Mouse (Mus musculus) A20 (cell line): ENCODE results near the gene Olfr435.
"Not testable (repeated sequence)": the region's sequence is repeated elsewhere in the genome, so short reads cannot be mapped to it uniquely, and the experiment has no call there.

Experiments
- DNase-seq: peaks from one replicate; pipeline ENCODE4 v3.0.0-alpha.2; 2011; ENCODE audit warnings: low read depth, low spot score

Gene Olfr435

GRCm38 (mm10) chr6:43196781-43197180, at the start of gene Olfr435:
TSS of gene Olfr435 (plus strand) at chr6:43197146.
- no peak for DNase-seq

DNA sequence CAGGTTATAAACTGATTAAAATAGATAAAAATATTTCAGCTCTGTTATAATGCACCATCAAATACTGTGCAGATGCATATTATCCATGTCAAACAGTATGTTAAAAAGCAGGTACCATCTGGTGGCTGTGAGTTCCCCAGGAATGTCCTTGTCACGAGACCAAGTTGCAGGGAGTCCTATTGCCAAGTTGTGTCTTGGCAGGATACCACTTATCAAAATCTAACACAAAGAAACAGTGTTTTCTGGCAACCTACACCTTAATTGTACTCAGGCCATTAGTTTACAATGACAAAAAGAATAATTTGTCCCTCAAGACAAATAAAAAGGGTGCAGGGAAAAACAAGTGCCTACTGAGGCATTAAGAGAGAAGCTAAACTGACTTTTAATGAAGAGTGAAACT, 37.4 kb upstream of the Olfr435 start:
- DNase-seq = no peak

GRCm38 (mm10) chr6:43162982-43163381, 34.0 kb upstream of the Olfr435 start, which contains the start of gene Olfr437:
TSS of gene Olfr437 (plus strand) at chr6:43163282.
- DNase-seq = no peak

DNA sequence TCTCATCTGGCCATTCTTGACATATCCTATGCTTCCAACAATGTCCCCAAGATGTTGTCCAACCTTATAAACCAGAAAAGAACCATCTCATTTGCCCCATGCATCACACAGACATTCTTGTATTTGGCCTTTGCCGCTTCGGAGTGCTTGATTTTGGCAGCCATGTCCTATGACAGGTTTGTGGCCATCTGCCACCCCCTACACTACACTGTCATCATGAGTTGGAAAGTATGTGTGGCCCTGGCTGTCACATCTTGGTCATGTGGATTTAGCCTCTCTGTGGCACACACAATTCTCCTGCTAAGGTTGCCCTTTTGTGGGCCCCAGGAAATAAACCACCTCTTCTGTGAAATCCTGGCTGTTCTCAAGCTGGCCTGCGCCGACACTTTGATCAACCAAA, 29.7 kb upstream of the Olfr435 start:
- DNase-seq = no peak

DNA sequence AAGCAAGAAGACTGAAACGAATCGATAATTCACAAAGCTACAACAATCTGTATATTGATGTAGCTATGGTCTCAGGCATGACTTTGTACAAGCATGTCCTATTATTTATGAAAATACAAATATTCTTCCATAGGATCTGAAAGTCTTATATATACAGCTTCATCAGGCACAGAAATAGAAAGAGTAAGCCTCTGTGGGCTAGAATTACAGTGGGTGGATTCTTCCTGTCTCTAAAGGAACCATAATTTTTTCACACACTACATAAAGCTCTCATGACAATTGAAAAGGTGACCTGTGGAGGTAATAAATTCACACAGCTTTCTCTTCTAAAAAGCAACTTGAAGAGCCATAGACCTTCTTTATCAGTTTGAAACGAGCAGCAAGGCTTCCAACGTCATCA, 25.1 kb upstream of the Olfr435 start, which contains the start of gene Olfr13:
TSS of gene Olfr13 (plus strand) at position 301 of the 400 bp plus-strand sequence.
- no peak for DNase-seq

GRCm38 (mm10) chr6:43178129-43178528, 18.8 kb upstream of the Olfr435 start:
- DNase-seq = no peak

GRCm38 (mm10) chr6:43178584-43179501, 18.1 kb upstream of the Olfr435 start:
- no peak for DNase-seq

- DNase-seq = no peak
Observed at GRCm38 (mm10) chr6:43190986-43191385, 6.0 kb upstream of the Olfr435 start.

GRCm38 (mm10) chr6:43198094-43198493, 1.1 kb downstream of the Olfr435 start:
- no peak for DNase-seq

GRCm38 (mm10) chr6:43202786-43203185, 5.8 kb downstream of the Olfr435 start:
- DNase-seq = no peak

GRCm38 (mm10) chr6:43205355-43205754, 8.4 kb downstream of the Olfr435 start:
- DNase-seq = no peak

DNA sequence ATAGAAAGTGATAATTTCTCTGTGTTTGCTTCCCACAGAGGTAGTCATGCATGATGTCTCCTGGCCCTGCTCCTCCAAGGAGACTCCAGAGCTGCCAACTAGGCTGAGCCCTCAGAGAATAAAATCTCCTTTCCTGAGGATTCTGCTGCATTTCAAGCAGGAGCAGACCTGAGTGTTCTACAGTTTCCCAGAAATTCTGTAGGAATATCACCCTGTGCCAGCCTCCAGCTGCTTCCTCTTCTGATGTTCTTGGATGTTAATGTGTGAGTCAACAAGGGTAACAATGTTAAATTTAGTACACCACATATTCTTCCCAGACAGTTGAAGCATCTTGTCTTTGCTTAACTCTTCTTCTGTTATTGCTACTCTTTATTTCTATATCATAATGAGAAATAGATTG, 15.9 kb downstream of the Olfr435 start, which contains the start of gene Olfr434:
TSS of gene Olfr434 (plus strand) at position 149 of the 400 bp plus-strand sequence.
- not testable (repeated sequence) for DNase-seq

- DNase-seq = not testable (repeated sequence)
Observed at GRCm38 (mm10) chr6:43231255-43231654, 34.3 kb downstream of the Olfr435 start, which contains the start of gene Olfr47. TSS of gene Olfr47 (plus strand) at chr6:43231529.

GRCm38 (mm10) chr6:43242061-43242460, 45.1 kb downstream of the Olfr435 start:
- peak; percentile 12 for DNase-seq

DNA sequence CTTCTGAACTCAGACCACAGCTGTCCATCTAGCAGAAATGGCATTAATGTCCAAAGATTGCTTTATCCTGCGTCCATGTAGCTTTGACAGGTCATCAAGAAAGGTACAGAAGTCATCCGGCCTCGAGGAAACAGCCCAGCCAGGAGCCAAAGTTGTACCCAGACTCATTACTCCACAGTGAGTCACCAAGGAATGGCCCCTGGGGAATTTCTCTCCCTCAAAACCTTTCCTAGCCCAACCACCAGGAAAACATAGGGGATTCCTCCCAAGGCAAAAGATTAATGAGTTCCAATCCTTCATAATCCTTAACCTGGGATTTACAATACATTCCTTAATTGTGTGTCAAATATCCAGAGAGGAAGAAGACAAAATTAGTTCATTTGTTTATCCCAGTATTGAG, 50.5 kb downstream of the Olfr435 start:
- no peak for DNase-seq

DNA sequence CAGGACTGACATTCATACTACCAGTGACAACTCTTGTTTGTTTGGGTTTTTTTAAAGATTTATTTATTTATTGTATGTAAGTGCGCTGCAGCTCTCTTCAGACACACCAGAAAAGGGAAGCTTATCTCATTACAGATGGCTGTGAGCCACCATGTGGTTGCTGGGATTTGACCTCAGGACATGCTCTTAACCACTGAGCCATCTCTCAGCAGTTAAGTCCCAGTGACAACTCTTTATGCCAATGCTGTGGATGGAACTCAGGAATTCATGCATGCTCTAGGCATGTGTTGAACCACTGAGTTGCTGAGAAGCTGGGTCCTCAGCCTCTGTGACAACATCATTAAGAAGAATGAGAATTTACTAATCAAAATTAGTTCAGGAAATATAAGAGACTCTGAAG, 56.0 kb downstream of the Olfr435 start:
- DNase-seq = no peak
